Mouse (Mus musculus) embryonic facial prominence, embryonic 15.5 days (tissue): ENCODE measurements around the gene Limk2. TPM values are rescaled to one million over a fixed set of nuclear protein-coding genes. Genes with fewer than 3 reads are reported as not detected.

Experiments used
- ATAC-seq: fragments of 200-750 bp; cut with Nextera tagmentation; 2 replicates; pipeline ENCODE4 v1.8.0; 2017; ENCODE audit warnings: low read depth, moderate TSS enrichment; ENCODE audit not compliant: insufficient number of reproducible peaks, low FRiP score, low TSS enrichment
- H3K27ac ChIP-seq: fragments of 300-500 bp; sonication (generic); replicated peaks from 2 replicates; pipeline ENCODE4 v1.5.1; 2015; ENCODE audit warnings: mild to moderate bottlenecking, inconsistent platforms
- H3K27me3 ChIP-seq: fragments of 300-500 bp; sonication (generic); 2 replicates; pipeline ENCODE4 v1.6.1; 2015; ENCODE audit warnings: inconsistent platforms
- H3K36me3 ChIP-seq: fragments of 300-500 bp; sonication (generic); 2 replicates; pipeline ENCODE4 v1.6.1; 2015; ENCODE audit warnings: mild to moderate bottlenecking, inconsistent platforms
- H3K4me1 ChIP-seq: fragments of 300-500 bp; sonication (generic); 2 replicates; pipeline ENCODE4 v1.6.1; 2015; ENCODE audit warnings: inconsistent platforms
- H3K4me2 ChIP-seq: fragments of 300-500 bp; sonication (generic); replicated peaks from 2 replicates; pipeline ENCODE4 v1.6.1; 2015; ENCODE audit warnings: mild to moderate bottlenecking, inconsistent platforms
- H3K4me3 ChIP-seq: fragments of 300-500 bp; sonication (generic); replicated peaks from 2 replicates; pipeline ENCODE4 v1.5.1; 2015; ENCODE audit warnings: mild to moderate bottlenecking, inconsistent platforms
- H3K9ac ChIP-seq: fragments of 300-500 bp; sonication (generic); 2 replicates; pipeline ENCODE4 v1.6.1; 2015; ENCODE audit warnings: inconsistent platforms
- H3K9me3 ChIP-seq: fragments of 300-500 bp; sonication (generic); replicated peaks from 2 replicates; pipeline ENCODE4 v1.6.1; 2016; ENCODE audit warnings: inconsistent platforms
- WGBS: fragments of 180-500 bp; shearing (Covaris S2); methylation state at CpG from one replicate; pipeline ENCODE4 v1.1.7; 2015; 5-methylcytosine and 5-hydroxymethylcytosine counted together
- polyA plus RNA-seq: library from polyadenylated mRNA; unstranded; fragments of >200 nt; fragmentation: Nextera tagmentation; extraction: Ambion mirVana; gene quantifications from 2 replicates; pipeline ENCODE4 v1.2.1, GENCODE M21; 2015

The Limk2 gene
- polyA plus RNA-seq, 1 experiment from 2014 or later, result 103 TPM

GRCm38 (mm10) chr11:3387482-3388196 lies 21.4 kb downstream of the Limk2 start:
- H3K4me2 ChIP-seq, result no peak overlapping the region
- H3K27me3 ChIP-seq, result no peaks in the 10 kb centered on the region
- H3K9ac ChIP-seq, result no peak overlapping the region
- ATAC-seq, result no peak
- H3K36me3 ChIP-seq, result peaks cover 7% of the 10 kb centered on the region; the same call in 1 of the 2 replicates
- no peaks in the 10 kb centered on the region for H3K9me3 ChIP-seq
- H3K4me1 ChIP-seq, result no peaks in the 10 kb centered on the region
- no peak overlapping the region for H3K4me3 ChIP-seq
- no peak overlapping the region for H3K27ac ChIP-seq
- WGBS, result 89% methylated on average over 6 of the region's 6 CpGs

GRCm38 (mm10) chr11:3386941-3387368 lies 22.0 kb downstream of the Limk2 start:
- H3K4me3 ChIP-seq, result no peak overlapping the region
- H3K4me2 ChIP-seq, result no peak overlapping the region
- H3K36me3 ChIP-seq, result peaks cover 11% of the 10 kb centered on the region; the same call in 1 of the 2 replicates
- H3K9ac ChIP-seq, result no peak overlapping the region
- H3K4me1 ChIP-seq, result no peaks in the 10 kb centered on the region
- no peak overlapping the region for H3K27ac ChIP-seq
- H3K9me3 ChIP-seq, result no peaks in the 10 kb centered on the region
- ATAC-seq, result no peak
- 19% methylated on average over 4 of the region's 4 CpGs for WGBS
- no peaks in the 10 kb centered on the region for H3K27me3 ChIP-seq

GRCm38 (mm10) chr11:3382602-3383594 lies 26.1 kb downstream of the Limk2 start:
- H3K27ac ChIP-seq, result no peak overlapping the region
- no peak for ATAC-seq
- no peaks in the 10 kb centered on the region for H3K9me3 ChIP-seq
- H3K4me2 ChIP-seq, result no peak overlapping the region
- no peak overlapping the region for H3K9ac ChIP-seq
- no peaks in the 10 kb centered on the region for H3K27me3 ChIP-seq
- no peak overlapping the region for H3K4me3 ChIP-seq
- no peaks in the 10 kb centered on the region for H3K4me1 ChIP-seq
- peaks cover 11% of the 10 kb centered on the region; the same call in 1 of the 2 replicates for H3K36me3 ChIP-seq
- 74% methylated on average over 5 of the region's 5 CpGs for WGBS

GRCm38 (mm10) chr11:3381148-3381814 lies 27.7 kb downstream of the Limk2 start:
- Histone ChIP-seq H3K4me1 (no peaks in the 10 kb centered on the region), H3K36me3 (peaks cover 11% of the 10 kb centered on the region; the same call in 1 of the 2 replicates), H3K27me3 (no peaks in the 10 kb centered on the region), H3K4me2 (no peak overlapping the region), H3K27ac (no peak overlapping the region), H3K9ac (no peak overlapping the region), H3K4me3 (no peak overlapping the region), H3K9me3 (no peaks in the 10 kb centered on the region)
- 86% methylated on average over 6 of the region's 6 CpGs for WGBS
- ATAC-seq, result 0 out of 2 replicates have a peak, but pooled peaks have one; percentile 26

GRCm38 (mm10) chr11:3379427-3379826 lies 29.6 kb downstream of the Limk2 start:
- Histone ChIP-seq H3K4me3 (no peak overlapping the region), H3K27me3 (no peaks in the 10 kb centered on the region), H3K4me2 (no peak overlapping the region), H3K27ac (no peak overlapping the region), H3K36me3 (peaks cover 11% of the 10 kb centered on the region; the same call in 1 of the 2 replicates), H3K4me1 (peaks cover 9% of the 10 kb centered on the region), H3K9ac (no peak overlapping the region), H3K9me3 (no peaks in the 10 kb centered on the region)
- no peak for ATAC-seq
- WGBS, result 82% methylated on average over 4 of the region's 4 CpGs

- Histone ChIP-seq H3K36me3 (no peaks in the 10 kb centered on the region), H3K4me3 (no peak overlapping the region), H3K9ac (no peak overlapping the region), H3K4me2 (peak overlapping the region; percentile 25), H3K27me3 (no peaks in the 10 kb centered on the region), H3K9me3 (no peaks in the 10 kb centered on the region), H3K4me1 (peaks cover 41% of the 10 kb centered on the region), H3K27ac (peak overlapping the region; percentile 79)
- WGBS, result 23% methylated on average over 12 of the region's 12 CpGs
- ATAC-seq, result no peak
Observed at GRCm38 (mm10) chr11:3374741-3375140, 34.2 kb downstream of the Limk2 start.

GRCm38 (mm10) chr11:3374293-3374645 lies 34.7 kb downstream of the Limk2 start:
- H3K36me3 ChIP-seq, result no peaks in the 10 kb centered on the region
- H3K27ac ChIP-seq, result peak overlapping the region; percentile 79
- no peak for ATAC-seq
- H3K9ac ChIP-seq, result no peak overlapping the region
- peaks cover 46% of the 10 kb centered on the region for H3K4me1 ChIP-seq
- WGBS, result 5% methylated on average over 7 of the region's 7 CpGs
- H3K9me3 ChIP-seq, result no peaks in the 10 kb centered on the region
- 0 out of 2 replicates have a peak overlapping the region, but pooled peaks have one; percentile 0 for H3K4me3 ChIP-seq
- no peaks in the 10 kb centered on the region for H3K27me3 ChIP-seq
- H3K4me2 ChIP-seq, result peak overlapping the region; percentile 25

GRCm38 (mm10) chr11:3373591-3374292 lies 35.2 kb downstream of the Limk2 start:
- H3K9ac ChIP-seq, result no peak overlapping the region
- WGBS, result 7% methylated on average over 7 of the region's 7 CpGs
- H3K27ac ChIP-seq, result peak overlapping the region; percentile 79
- no peak for ATAC-seq
- 0 out of 2 replicates have a peak overlapping the region, but pooled peaks have one; percentile 0 for H3K4me3 ChIP-seq
- no peaks in the 10 kb centered on the region for H3K9me3 ChIP-seq
- no peaks in the 10 kb centered on the region for H3K36me3 ChIP-seq
- peaks cover 51% of the 10 kb centered on the region for H3K4me1 ChIP-seq
- no peaks in the 10 kb centered on the region for H3K27me3 ChIP-seq
- H3K4me2 ChIP-seq, result peak overlapping the region; percentile 25

- H3K4me3 ChIP-seq, result peak overlapping the region; percentile 64
- H3K4me1 ChIP-seq, result peaks cover 59% of the 10 kb centered on the region
- WGBS, result 27% methylated on average over 7 of the region's 7 CpGs
- ATAC-seq, result no peak
- no peaks in the 10 kb centered on the region for H3K27me3 ChIP-seq
- peak overlapping the region; percentile 37 for H3K9ac ChIP-seq
- no peaks in the 10 kb centered on the region for H3K36me3 ChIP-seq
- H3K9me3 ChIP-seq, result no peaks in the 10 kb centered on the region
- H3K27ac ChIP-seq, result peak overlapping the region; percentile 79
- H3K4me2 ChIP-seq, result peak overlapping the region; percentile 91
Observed at GRCm38 (mm10) chr11:3371599-3372295, 37.2 kb downstream of the Limk2 start.
